Mouse (Mus musculus): ENCODE measurements at regions not wholly inside any gene's neighbourhood (a gene's known extent, or its start where the extent isn't known, plus 50 kb on each side); places are given as distances from the start of the nearest gene placed in this dataset.
"Not testable (repeated sequence)": the region's sequence is repeated elsewhere in the genome, so short reads cannot be mapped to it uniquely, and the experiment has no call there.

DNA sequence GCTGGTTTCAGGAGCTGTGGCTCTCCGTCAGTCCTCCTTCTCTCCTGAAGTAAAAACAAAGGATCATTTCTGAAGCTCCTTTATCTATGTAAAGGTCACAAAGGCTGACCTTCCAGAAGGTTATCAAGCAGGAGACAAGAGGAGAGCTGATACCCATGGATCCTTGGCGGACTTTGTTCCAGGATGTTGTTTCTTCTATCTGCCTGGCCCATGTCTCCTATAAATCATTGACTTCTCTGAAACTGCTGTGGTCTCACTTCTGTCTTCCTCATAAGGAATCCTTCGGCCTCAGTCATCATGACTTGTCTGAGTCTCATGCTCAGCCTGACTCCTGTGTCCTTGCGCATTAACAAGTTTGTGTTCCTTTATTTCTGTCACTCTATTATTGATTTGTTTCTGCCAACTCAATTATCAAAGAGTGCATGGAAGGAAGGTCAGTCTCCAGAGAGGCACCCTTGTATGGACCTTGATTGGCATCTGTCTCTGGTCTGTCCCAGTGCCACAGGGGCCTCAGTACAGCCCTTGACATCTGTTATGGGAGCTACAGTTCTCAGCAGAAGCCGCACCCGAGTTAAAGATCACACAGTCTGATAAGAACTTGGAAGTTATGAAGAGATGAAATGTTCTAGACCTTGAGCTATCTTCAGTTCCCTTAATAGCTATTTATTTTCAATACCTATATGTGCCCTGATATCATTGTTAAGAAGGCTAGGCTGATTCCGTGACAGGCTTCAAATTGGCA lies 53.2 kb upstream of the Dazl start:
- no peak for ATAC-seq (ENCODE audit: low TSS enrichment)

DNA sequence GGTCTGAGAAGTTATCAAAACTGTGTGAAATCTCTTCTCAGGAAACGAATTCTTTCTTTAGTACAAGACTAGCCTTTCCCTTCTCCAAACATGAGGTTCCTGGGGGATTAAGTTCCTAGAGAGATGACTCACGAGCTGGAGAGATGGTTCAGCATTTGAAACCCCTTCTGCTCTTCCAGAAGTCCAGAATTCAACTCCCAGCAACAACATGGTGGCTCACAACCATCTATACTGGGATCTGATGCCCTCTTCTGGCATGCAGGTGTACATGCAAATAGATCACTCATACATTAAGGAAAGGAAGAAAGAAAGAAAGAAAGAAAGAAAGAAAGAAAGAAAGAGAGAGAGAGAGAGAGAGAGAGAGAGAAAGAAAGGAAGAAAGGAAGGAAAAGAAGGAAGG lies 60.4 kb upstream of the Dazl start:
- ATAC-seq (ENCODE audit: low TSS enrichment), result not testable (repeated sequence)

DNA sequence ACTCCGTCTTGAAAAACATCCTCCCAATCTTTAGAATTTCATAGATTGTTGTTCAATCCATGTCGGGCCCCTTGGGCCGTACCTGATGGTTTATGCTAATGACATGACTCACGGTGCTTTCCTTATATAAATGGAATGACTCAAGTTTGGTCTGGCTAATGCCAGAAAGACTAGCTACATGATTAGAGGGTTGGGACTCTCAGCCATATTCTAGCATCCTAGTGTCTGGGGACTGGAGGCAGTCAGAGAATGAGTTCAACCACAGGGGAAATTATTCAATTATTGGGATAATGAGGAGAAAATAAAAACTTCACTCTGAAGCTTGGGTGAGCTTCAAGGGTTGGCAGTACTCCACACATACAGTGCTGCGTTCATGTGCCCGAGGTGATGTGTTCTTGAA lies 60.9 kb upstream of the Dazl start:
- ATAC-seq (ENCODE audit: low TSS enrichment), result no peak

DNA sequence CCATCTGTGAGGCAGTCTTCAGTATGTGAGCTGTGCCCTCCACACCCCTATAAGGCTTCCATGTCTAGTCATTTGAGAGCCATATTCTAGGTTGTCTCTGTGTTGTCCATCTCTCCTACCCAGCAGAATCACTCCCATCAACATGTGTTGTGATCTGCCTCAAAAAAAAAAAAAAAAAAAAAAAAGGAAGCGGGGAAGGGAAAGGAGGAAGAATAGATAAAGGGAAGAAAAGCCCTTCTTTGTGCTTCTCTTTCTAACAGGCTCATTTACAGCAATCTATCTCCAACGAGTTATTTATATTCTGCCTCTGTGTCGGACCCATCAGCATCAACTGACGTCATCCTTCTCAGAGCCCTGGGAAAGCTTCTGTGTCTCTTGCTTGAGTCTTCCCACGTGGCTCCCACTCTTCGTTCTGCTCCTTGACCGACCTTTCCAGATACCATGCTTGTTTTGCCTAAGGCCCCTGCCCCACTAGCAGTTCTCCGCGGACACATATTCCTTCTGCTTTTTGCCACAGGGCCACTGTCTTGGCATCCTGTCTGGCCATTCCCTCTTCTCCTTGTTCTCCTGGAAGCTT lies 68.3 kb upstream of the Dazl start:
- ATAC-seq (ENCODE audit: low TSS enrichment), result peak; percentile 41

DNA sequence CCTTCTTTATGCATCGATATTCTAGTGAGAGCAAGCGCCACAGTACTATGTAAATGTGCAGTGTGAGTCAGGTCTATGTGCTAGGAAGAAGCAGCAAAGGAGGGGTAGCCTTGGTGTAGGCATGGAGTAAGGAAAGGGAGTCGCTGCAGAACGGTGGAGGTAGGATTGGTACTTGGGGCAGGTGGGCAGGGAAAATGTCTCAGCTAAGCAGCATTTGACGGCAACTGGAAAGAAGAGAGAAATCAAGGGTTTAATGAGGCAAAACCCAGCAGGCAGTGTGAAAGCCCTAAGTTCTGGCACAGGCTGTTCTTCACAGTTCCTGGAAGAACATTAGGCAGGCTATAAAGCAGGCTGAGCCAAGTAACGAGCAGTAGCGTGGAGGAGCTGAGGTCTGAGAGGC lies 72.0 kb upstream of the Dazl start:
- peak; percentile 81 for ATAC-seq (ENCODE audit: low TSS enrichment)

DNA sequence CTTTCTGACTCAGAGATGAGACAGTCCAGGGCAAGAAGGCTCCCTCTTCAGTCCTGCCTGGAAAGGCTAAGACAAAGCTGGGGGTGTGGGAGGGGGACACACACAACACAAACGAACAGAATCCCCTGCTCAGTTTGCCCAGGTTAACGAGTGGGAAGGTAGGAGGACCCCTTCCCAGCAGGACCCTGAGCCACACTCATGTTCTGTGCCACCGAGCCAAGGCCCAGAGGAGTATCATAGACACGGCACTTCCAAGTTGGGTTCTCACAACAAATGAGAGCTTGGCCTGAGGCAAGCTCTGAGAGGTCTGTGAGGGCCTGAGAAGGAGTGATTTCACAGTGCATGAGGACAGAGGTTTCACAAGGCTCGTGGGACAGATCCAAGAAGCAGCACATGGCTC lies 72.7 kb upstream of the Dazl start:
- ATAC-seq (ENCODE audit: low TSS enrichment), result no peak

DNA sequence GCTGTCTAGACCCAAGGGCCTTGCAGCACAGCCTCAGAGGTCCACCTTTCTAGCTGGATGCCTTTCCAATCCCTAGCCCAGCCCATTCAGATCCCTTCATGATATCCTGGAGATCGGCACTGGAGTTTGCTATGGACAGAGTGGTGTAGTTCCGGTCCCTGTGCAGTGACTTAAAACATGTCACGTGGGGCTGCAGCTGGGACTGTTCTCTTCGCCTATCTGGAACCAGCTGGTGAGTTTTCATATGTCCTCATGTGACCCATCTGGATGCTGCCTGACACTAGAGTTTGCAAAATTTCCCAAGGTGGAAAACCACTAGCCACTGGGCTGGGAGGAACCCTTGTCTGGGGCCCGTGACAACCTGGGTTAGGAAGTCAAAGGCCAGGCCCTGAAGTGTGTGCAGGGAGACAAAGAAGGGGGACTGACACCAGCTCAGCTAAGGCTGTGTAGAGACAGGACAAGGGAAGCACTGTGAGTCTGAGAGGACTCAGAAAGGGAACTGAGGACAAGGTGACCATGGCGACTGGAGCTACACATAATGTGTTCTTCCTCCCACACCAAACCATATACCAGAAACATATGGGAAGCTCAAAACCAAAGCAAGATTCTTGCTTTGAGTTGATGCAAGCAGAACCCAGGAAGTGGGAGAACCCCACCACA lies 75.9 kb upstream of the Dazl start:
- ATAC-seq (ENCODE audit: low TSS enrichment), result peak; percentile 35; the same call in 1 of the 2 replicates

DNA sequence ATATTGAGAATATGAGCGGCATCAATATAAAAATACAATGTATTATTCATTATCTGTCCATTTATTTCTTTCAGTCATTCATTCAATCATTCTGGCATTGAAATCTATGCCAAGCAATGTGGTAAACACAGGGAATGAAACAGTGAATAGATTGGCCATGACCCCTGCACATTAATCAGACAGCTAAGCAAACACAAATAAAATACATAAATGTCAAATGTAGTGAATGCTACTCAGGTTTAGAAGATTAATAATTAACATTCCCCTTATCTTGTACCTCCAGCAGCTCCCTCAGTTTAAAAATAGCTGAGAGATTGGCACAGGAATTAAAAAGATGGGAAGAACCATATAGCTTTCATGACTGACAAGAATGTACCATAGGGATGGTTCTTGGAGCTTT lies 77.0 kb upstream of the Dazl start:
- ATAC-seq (ENCODE audit: low TSS enrichment), result no peak

DNA sequence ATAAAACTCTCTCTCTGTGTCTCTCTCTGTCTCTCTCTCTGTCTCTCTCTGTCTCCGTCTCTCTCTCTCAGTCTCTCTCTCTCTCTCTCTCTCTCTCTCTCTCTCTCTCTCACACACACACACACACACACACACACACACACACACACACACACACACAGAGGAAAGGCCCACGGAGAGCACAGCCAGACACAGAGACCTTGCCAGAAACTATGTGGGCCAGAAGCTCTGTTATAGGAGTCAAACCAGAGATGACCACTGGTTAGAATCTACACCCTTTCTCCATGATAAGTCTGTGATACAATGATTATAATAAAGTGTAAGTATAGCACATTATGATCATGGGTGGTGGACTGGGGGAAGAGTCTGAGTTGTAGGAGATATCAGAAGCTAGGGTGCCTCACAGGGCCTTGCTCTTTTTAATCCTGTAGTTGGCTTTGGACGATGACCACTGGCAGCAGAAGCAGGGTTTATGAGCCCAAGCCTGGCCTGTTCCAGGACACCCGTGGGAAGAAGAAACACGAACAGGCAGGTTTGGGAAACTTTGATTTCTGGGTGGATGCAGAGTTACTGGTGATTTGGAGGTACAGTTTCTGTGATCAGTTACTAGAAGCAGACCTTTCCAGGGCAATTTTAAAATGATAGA lies 80.2 kb upstream of the Dazl start:
- ATAC-seq (ENCODE audit: low TSS enrichment), result no peak

DNA sequence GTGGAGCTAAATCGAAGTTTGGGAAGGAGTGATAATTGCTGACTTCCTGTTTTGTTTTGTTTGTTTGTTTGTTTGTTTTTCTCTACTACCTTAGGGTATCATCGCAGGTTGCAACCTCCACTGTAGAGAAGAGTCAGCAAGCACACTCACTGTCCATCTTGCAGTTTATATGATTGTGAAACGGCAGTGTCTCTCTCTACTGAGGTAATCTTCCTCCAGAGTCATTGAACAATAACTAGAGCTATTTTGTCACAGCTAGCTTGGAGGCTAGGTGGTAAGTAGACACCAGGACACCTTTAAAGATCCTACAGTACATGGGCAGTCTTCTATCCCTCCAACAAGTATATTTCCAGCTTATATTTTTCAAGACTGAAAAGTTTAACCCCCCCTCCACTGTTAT lies 82.0 kb upstream of the Dazl start:
- no peak for ATAC-seq (ENCODE audit: low TSS enrichment)

DNA sequence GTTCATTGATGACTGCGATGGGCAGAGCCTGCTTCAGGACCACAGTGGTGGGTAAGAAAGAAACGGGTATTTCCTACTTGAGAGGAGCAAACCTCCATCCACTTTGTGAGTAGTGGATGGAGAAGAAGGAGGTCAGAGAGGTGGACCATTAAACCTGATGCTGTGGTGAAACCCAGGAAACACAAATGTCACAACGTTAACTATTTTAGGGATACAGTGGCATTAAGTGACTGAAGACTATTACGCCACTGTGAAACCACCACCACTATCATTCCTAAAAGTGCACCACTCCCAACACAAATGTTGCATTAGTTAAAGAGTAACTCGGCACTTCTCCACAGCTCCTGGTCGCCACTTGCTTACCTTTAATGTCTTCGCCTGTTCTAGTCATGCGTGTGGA lies 83.3 kb upstream of the Dazl start:
- no peak for ATAC-seq (ENCODE audit: low TSS enrichment)

DNA sequence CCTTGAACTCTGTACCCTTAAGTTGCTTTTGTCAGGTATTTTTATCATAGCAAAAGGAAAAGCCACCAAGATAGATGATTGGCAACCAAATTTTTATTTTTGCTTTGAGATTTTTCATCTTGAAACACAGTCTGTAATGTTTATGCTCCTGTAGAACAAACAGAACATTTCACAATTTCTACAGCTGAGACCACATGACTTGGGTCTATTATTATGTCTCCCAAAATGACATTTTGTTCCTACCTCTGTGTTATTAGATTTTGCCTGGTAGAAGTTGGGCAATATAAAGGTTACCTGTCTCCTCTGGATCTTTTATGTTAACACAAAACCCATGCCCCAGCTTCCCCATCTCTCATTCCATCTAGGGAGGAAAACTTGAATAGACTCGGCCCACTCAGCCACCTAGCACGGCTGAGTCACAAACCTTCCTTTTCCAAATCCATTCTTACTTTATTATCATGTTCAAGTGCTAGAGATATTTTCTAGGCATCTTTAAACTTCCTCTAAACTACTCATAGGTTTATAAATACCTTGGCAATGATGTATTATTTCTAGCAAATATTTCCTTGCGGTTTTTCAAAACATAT lies 84.8 kb upstream of the Dazl start:
- ATAC-seq (ENCODE audit: low TSS enrichment), result peak; percentile 94

DNA sequence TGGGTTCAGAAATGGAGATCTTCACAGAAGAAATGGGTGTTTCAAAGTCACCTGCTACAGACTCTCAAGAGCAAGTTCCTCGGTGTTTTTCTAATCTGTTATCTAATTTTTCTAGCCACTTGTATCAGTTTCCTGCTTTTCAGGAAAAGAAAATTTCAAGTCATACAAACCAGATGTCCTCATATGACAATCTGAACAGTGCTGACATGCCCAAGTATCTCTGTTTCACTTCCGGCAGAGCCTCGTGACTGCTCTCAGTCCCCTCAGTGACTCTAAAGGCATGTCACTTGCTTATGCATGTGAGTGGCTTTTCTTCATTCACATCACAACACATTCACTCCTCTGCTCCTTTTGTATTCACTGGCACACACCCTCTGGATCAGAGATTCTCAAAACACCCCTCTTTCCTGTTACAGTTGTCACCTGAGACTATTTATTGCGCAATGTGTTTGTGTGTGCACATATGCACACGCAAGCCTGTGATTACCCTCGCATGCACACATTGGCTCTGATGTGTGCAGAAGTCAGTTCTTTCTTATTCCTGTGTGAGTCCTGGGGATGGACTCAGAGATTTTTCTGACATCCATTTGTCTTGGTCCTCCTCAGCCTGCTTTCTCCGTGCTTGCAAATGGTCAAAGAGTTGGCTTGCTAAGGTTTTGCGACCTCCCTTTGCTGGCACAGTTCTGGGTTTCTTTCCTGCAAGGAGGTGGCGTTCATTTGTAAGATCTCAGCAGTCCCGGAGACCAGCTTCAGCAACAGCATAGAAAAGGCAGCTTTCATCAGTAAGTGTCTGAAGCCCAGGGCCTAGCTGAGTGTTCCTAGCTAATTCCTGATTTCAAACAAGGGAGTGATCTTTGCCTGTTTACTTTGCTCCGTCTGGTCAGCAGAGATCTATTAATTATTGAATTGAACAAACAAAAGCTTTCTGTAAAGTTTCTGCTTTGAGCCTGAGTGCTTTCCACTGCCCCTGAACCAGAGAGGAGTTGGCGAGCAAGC lies 95.6 kb upstream of the Dazl start:
- no peak for ATAC-seq (ENCODE audit: low TSS enrichment)

DNA sequence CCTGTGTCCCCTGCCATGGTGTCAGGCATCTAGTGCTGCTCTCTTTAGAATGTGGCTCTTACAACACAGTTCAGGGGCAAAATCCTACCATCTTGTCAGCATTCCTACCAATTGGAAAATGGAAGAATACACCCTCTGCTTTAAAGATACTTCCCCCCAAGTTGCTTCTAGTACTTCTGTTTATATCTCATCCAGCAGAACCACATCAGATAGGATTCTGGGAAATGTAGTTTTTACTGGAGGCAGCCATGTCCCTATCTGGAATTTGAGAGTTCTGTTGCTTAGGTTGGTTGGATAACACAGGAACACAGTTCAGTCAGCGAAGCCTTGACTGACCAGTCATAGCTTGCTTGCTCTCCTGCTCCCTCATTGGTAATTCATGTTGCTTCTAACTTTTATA lies 96.7 kb upstream of the Dazl start:
- ATAC-seq (ENCODE audit: low TSS enrichment), result 0 out of 2 replicates have a peak, but pooled peaks have one; percentile 46

DNA sequence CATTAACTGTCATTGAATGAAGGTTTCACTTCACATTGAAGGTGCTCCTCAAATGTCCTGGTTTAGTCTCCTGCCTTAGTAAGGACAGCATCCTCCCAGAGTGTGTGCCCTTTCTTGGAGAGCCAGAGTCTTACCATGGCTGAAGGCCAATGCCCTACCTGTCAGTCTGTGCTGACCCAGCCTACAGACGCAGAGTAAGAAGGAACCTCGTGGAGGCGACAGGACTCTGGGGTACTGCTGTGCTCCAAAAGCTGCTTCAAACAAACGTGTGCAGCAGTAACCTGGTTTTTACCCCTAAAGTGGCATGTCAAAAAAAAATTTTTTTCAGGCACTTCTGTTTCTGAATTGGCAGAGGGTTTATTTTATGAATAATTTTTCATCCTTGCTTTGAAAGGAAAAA lies 97.8 kb upstream of the Dazl start:
- no peak for ATAC-seq (ENCODE audit: low TSS enrichment)

DNA sequence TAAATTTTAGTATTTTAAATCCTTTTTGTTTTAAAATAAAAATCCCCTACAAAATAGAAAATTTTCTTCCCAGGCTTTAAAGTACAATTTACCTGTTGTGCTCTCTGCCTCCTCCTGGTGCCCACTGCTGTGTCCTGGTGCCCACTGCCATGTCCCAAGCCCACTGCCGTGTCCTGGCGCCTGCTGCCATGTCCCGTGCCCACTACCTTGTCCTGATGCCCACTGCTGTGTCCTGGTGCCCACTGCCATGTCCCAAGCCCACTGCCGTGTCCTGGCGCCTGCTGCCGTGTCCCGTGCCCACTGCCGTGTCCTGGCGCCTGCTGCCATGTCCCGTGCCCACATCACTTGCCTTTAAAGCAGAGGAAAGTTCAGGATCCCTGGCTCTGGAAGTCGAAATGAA lies 98.6 kb upstream of the Dazl start:
- no peak for ATAC-seq (ENCODE audit: low TSS enrichment)

DNA sequence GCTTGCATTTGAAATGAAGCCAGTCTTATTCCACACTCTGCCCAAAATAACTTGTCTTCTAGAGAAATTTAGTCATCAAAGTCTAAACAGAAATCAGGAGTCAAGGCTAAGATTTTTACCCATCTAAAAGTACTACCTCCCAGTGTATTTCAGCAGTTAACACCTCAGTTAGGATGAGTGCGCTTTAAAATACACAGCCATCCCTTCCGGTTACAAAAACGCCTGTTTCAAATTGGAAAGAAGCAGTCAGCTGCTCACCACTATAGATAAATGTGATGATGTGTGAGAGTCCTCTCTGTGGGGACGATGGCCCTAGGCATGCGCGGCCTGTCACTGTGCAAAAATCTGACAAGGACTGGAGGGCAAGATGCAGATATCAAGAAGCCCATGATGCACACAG lies 99.0 kb upstream of the Dazl start:
- ATAC-seq (ENCODE audit: low TSS enrichment), result peak; percentile 87

DNA sequence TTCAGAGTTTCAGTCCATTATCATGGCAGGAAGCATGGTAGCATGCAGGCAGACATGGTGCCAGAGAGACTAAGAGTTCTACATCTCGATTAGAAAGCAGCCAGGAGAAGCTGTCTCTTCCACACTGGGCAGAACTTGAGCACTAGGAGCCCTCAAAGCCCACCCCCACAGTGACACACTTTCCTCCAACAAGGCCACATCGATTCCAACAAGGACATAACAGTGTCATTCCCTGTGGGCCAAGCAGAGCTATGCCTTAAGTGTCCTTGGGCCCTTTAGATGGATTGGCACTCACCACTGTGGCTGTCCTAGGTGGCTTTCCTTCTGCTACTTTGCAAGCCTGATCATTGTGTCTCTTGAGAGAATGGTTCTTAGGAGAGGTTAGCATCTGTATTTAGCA lies 99.5 kb upstream of the Dazl start:
- ATAC-seq (ENCODE audit: low TSS enrichment), result no peak

DNA sequence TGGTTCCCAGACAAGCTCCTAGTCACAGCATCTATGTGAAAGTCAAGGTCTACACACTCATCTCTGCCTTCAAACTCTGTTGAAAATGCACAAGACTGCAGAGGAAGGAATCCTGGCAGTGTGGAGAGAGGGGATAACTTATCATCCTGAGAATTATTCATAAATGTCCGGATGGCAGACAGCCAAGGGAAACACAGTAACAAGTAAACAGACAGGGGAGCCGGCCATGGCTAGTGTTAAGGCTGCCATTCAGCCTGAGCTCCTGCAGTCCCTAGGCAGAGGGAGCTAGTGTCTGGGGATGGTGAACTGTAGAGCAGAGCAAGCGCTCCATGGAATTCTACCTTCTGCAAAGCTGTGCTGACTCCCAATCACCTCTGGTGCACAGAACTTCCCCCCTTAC lies 100.3 kb upstream of the Dazl start:
- ATAC-seq (ENCODE audit: low TSS enrichment), result no peak

DNA sequence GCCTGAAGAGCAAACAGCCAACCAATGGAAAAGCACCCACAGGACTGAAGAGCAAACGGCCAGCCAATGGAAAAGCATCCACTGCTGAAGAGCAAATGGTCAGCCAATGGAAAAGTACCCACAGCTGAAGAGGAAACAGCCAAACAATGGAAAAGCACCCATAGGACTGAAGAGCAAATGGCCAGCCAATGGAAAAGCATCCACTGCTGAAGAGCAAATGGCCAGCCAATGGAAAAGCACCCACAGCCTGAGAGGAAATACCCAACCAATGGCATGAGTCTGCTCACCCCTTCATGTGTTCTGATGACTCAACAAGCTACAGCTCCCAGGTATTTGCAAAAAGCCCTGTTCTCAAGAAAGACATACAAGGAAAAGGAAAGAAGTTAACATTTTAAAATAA lies 101.4 kb upstream of the Dazl start:
- no peak for ATAC-seq (ENCODE audit: low TSS enrichment)

DNA sequence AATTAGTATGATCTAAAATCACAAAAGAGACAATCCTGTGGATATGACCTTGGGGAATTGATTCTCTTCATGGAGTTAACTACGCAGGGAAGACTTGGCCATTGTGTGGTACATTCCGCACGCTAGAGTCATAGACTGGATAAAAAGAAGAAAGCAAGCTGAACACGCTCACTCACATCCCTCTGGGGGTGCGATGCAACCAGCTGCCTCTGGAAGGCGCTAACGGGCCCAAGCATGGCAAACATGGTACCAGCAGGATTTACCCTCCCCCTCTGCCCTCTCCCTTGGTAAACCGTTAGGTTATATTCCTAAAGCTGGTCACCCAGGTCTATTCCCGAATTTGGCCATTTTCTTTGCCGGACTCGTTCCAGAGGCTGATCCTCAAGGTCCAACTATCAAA lies 102.2 kb upstream of the Dazl start:
- ATAC-seq (ENCODE audit: low TSS enrichment), result no peak
